Mouse (Mus musculus) embryonic facial prominence, embryonic 15.5 days (tissue): ENCODE results near the gene G3bp2. TPM values are rescaled to one million over a fixed set of nuclear protein-coding genes. Genes with fewer than 3 reads are reported as not detected.

Experiments used
- ATAC-seq: fragments of 200-750 bp; cut with Nextera tagmentation; 2 replicates; pipeline ENCODE4 v1.8.0; 2017; ENCODE audit warnings: low read depth, moderate TSS enrichment; ENCODE audit not compliant: insufficient number of reproducible peaks, low FRiP score, low TSS enrichment
- H3K27ac ChIP-seq: fragments of 300-500 bp; sonication (generic); replicated peaks from 2 replicates; pipeline ENCODE4 v1.5.1; 2015; ENCODE audit warnings: mild to moderate bottlenecking, inconsistent platforms
- H3K27me3 ChIP-seq: fragments of 300-500 bp; sonication (generic); 2 replicates; pipeline ENCODE4 v1.6.1; 2015; ENCODE audit warnings: inconsistent platforms
- H3K36me3 ChIP-seq: fragments of 300-500 bp; sonication (generic); 2 replicates; pipeline ENCODE4 v1.6.1; 2015; ENCODE audit warnings: mild to moderate bottlenecking, inconsistent platforms
- H3K4me1 ChIP-seq: fragments of 300-500 bp; sonication (generic); 2 replicates; pipeline ENCODE4 v1.6.1; 2015; ENCODE audit warnings: inconsistent platforms
- H3K4me2 ChIP-seq: fragments of 300-500 bp; sonication (generic); replicated peaks from 2 replicates; pipeline ENCODE4 v1.6.1; 2015; ENCODE audit warnings: mild to moderate bottlenecking, inconsistent platforms
- H3K4me3 ChIP-seq: fragments of 300-500 bp; sonication (generic); replicated peaks from 2 replicates; pipeline ENCODE4 v1.5.1; 2015; ENCODE audit warnings: mild to moderate bottlenecking, inconsistent platforms
- H3K9ac ChIP-seq: fragments of 300-500 bp; sonication (generic); 2 replicates; pipeline ENCODE4 v1.6.1; 2015; ENCODE audit warnings: inconsistent platforms
- H3K9me3 ChIP-seq: fragments of 300-500 bp; sonication (generic); replicated peaks from 2 replicates; pipeline ENCODE4 v1.6.1; 2016; ENCODE audit warnings: inconsistent platforms
- WGBS: fragments of 180-500 bp; shearing (Covaris S2); methylation state at CpG from one replicate; pipeline ENCODE4 v1.1.7; 2015; 5-methylcytosine and 5-hydroxymethylcytosine counted together
- polyA plus RNA-seq: library from polyadenylated mRNA; unstranded; fragments of >200 nt; fragmentation: Nextera tagmentation; extraction: Ambion mirVana; gene quantifications from 2 replicates; pipeline ENCODE4 v1.2.1, GENCODE M21; 2015

G3bp2 gene
- polyA plus RNA-seq, 1 experiment from 2014 or later = 151 TPM

GRCm38 (mm10) chr5:92003011-92003410, 80.5 kb downstream of the G3bp2 start:
- no peak for ATAC-seq
- Histone ChIP-seq H3K27me3 (no peaks in the 10 kb centered on the region), H3K9ac (no peak overlapping the region), H3K4me3 (no peak overlapping the region), H3K9me3 (no peaks in the 10 kb centered on the region), H3K4me1 (no peaks in the 10 kb centered on the region), H3K4me2 (no peak overlapping the region), H3K27ac (no peak overlapping the region), H3K36me3 (no peaks in the 10 kb centered on the region)
- 61% methylated on average over 2 of the region's 2 CpGs for WGBS

Other genes with a start within 250 kb of the G3bp2 start
- 79.8 and 83.6 TPM in 2 replicates for gene Rchy1, start 120.7 kb downstream of the G3bp2 start, polyA plus RNA-seq
- gene Odaph, start 96.2 kb downstream of the G3bp2 start, polyA plus RNA-seq = 0.60 TPM in 1 of 2 replicates, not detected in the other
- 4.4 and 5.2 TPM in 2 replicates for gene Cdkl2, start 39.8 kb downstream of the G3bp2 start, polyA plus RNA-seq
- 49.9 and 50.0 TPM in 2 replicates for gene Uso1, start 54.2 kb upstream of the G3bp2 start, polyA plus RNA-seq
- not detected in 2 replicates for gene U90926, start 131.7 kb upstream of the G3bp2 start, polyA plus RNA-seq
- 0.07 and 0.14 TPM in 2 replicates for gene Ppef2, start 172.6 kb upstream of the G3bp2 start, polyA plus RNA-seq
- gene Naaa, start 194.5 kb upstream of the G3bp2 start, polyA plus RNA-seq = 13.3 and 13.9 TPM in 2 replicates
- gene Sdad1, start 226.8 kb upstream of the G3bp2 start, polyA plus RNA-seq = 36.2 and 37.4 TPM in 2 replicates
- 0.20 and 0.76 TPM in 2 replicates for gene Cxcl9, start 244.4 kb upstream of the G3bp2 start, polyA plus RNA-seq
- gene Art3, start 248.1 kb upstream of the G3bp2 start, polyA plus RNA-seq = 4.9 and 6.2 TPM in 2 replicates